Mouse (Mus musculus) intestine, embryonic 15.5 days (tissue): ENCODE measurements around the gene Zfp583. TPM values are rescaled to one million over a fixed set of nuclear protein-coding genes. Genes with fewer than 3 reads are reported as not detected.
"Not testable (repeated sequence)": the region's sequence is repeated elsewhere in the genome, so short reads cannot be mapped to it uniquely, and the experiment has no call there.

ENCODE experiments used
- ATAC-seq: fragments of 200-750 bp; cut with Nextera tagmentation; 2 replicates; pipeline ENCODE4 v1.8.0; 2017; ENCODE audit warnings: moderate TSS enrichment, moderate library complexity
- H3K27ac ChIP-seq: fragments of 300-500 bp; sonication (generic); 2 replicates; pipeline ENCODE4 v1.5.1; 2015; ENCODE audit warnings: mild to moderate bottlenecking, inconsistent platforms
- H3K27me3 ChIP-seq: fragments of 300-500 bp; sonication (generic); replicated peaks from 2 replicates; pipeline ENCODE4 v1.6.1; 2015; ENCODE audit warnings: inconsistent platforms
- H3K36me3 ChIP-seq: fragments of 300-500 bp; sonication (generic); 2 replicates; pipeline ENCODE4 v1.6.1; 2015; ENCODE audit warnings: inconsistent platforms
- H3K4me1 ChIP-seq: fragments of 300-500 bp; sonication (generic); replicated peaks from 2 replicates; pipeline ENCODE4 v1.6.1; 2015; ENCODE audit warnings: inconsistent platforms
- H3K4me2 ChIP-seq: fragments of 300-500 bp; sonication (generic); replicated peaks from 2 replicates; pipeline ENCODE4 v1.6.1; 2015; ENCODE audit warnings: mild to moderate bottlenecking, inconsistent platforms
- H3K4me3 ChIP-seq: fragments of 300-500 bp; sonication (generic); replicated peaks from 2 replicates; pipeline ENCODE4 v1.5.1; 2015; ENCODE audit warnings: inconsistent platforms
- H3K9ac ChIP-seq: fragments of 300-500 bp; sonication (generic); 2 replicates; pipeline ENCODE4 v1.6.1; 2015; ENCODE audit warnings: inconsistent platforms
- H3K9me3 ChIP-seq: fragments of 300-500 bp; sonication (generic); 2 replicates; pipeline ENCODE4 v1.6.1; 2016; ENCODE audit warnings: inconsistent platforms
- WGBS: fragments of 180-500 bp; shearing (Covaris S2); methylation state at CpG from one replicate; pipeline ENCODE4 v1.1.7; 2015; 5-methylcytosine and 5-hydroxymethylcytosine counted together
- polyA plus RNA-seq: library from polyadenylated mRNA; unstranded; fragments of >200 nt; fragmentation: Nextera tagmentation; extraction: Ambion mirVana; gene quantifications from 2 replicates; pipeline ENCODE4 v1.2.1, GENCODE M21; 2015

Zfp583 gene
- polyA plus RNA-seq, 1 experiment from 2014 or later = 4.9 TPM

DNA sequence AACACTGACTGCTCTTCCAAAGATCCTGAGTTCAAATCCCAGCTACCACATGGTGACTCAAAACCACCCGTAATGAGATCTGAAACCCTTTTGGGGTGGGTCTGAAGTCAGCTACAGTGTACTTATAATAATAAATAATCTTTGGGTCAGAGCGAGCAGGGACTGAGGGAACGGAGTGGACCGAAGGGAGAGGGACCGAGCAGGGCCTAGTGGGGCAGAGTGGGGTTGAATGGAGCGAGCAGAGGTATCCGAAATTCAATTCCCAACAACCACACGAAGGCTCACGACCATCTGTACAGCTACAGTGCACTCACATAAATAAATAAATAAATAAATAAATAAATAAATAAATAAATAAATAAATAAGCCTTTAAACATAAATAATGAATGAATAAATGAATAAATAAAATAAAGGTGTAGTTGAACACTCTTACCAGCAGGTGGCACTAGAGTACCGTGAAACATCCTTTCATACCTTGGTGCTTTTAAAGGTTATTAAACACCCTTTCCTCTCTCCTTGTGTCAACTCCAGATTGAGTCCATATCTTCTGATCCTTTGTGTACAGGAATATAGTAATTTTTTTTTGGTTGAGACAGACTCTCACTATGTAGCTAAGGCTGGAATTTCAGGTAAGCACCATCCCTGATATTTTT, 28.0 kb upstream of the Zfp583 start:
- Histone ChIP-seq H3K9me3 (no peaks in the 10 kb centered on the region), H3K27me3 (no peaks in the 10 kb centered on the region), H3K9ac (no peak overlapping the region), H3K4me2 (no peak overlapping the region), H3K36me3 (no peaks in the 10 kb centered on the region), H3K4me1 (0 out of 2 replicates have a peak, but pooled peaks cover 5% of the 10 kb centered on the region), H3K27ac (no peak overlapping the region), H3K4me3 (no peak overlapping the region)
- ATAC-seq = no peak
- WGBS = 50% methylated on average over 10 of the region's 10 CpGs

DNA sequence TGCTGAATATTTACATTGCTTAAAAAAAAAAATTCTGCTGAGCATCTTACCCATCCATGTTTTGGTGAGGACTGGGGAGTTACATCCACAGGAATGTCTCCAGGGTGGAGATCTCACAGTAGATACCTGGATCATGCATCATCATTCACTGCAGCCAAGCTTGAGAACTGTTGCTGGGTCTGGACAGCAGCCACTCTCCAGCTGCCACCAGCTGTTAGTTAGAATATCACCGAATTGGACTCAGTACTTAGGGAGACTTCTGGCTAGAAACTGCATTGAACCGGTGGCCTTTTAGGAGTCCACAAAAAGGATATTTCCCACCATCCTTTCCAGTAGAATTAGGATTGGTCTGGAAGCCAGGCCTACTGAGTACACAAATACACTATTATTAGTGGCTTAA, 27.0 kb upstream of the Zfp583 start:
- WGBS = 48% methylated on average over 2 of the region's 2 CpGs
- H3K36me3 ChIP-seq = no peaks in the 10 kb centered on the region
- no peak overlapping the region for H3K4me3 ChIP-seq
- no peaks in the 10 kb centered on the region for H3K9me3 ChIP-seq
- H3K9ac ChIP-seq = no peak overlapping the region
- no peak overlapping the region for H3K27ac ChIP-seq
- H3K4me2 ChIP-seq = no peak overlapping the region
- no peak for ATAC-seq
- no peaks in the 10 kb centered on the region for H3K4me1 ChIP-seq
- H3K27me3 ChIP-seq = no peaks in the 10 kb centered on the region

DNA sequence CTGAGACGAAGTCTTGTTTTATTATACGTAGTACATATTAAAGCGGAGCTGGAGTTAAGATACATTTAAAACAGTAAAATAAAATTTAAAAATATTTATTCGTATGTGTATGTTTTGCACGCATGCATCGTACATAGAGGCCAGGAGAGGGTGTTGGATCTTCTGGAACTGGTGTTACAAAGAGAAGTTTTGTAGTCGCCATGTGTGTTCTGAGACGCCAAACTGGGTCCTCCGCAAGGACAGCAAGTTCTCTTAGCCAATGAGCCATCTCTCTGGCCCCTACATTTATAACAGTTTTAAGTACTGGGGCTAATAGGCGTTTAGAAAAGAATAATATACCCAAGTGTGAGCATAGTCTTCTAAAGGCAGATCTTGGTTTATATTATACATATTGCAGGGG, 13.0 kb upstream of the Zfp583 start:
- Histone ChIP-seq H3K9ac (peak overlapping the region; percentile 48; the same call in 1 of the 2 replicates), H3K27ac (no peak overlapping the region), H3K4me3 (peak overlapping the region; percentile 64), H3K36me3 (no peaks in the 10 kb centered on the region), H3K27me3 (no peaks in the 10 kb centered on the region), H3K4me2 (peak overlapping the region; percentile 55), H3K4me1 (no peaks in the 10 kb centered on the region), H3K9me3 (no peaks in the 10 kb centered on the region)
- peak; percentile 21 for ATAC-seq
- WGBS = 33% methylated on average over 10 of the region's 10 CpGs

DNA sequence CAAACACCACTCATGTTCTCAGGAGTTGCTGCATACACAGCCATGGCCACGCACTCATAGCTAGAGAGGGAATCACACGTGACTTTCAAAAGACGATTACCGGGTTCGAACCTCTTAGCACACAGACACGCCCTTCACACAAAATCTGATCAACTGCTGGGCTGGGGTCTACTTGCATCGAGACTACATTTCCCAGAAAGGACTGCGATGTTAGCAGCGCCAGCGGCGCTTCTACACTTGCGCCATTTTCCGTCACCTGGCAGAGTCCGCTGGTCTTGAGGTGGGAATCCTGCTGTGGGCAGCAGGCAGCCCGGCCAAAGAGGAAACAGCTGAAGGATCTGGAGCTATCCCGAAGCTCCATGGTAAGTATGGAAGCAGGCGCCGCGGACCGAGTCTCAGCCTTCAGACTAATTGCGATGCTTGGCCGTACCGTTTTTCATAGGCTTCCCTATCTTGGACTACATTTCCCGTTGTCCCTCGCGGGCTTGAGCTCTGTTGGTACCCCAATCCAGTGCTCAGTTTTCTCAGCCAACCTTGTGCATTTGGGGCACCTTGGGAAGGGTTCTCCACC, 12.5 kb upstream of the Zfp583 start, which contains the start of gene Gm3854:
Gene Gm3854, plus strand, starts transcription at position 259 of the 571 bp plus-strand sequence.
- peak within 1 kb of the TSS; percentile 64 for H3K4me3 ChIP-seq
- peak within 1 kb of the TSS; percentile 48 for H3K9ac ChIP-seq
- peak within 1 kb of the TSS; percentile 55 for H3K4me2 ChIP-seq
- no peaks in the 10 kb centered on the region for H3K9me3 ChIP-seq
- no peaks in the 10 kb centered on the region for H3K4me1 ChIP-seq
- H3K27ac ChIP-seq = no peak within 1 kb of the TSS
- H3K36me3 ChIP-seq = no peaks in the 10 kb centered on the region
- H3K27me3 ChIP-seq = no peaks in the 10 kb centered on the region
- ATAC-seq = peak; percentile 95
- WGBS = under 1% methylated on average over 26 of the region's 26 CpGs

DNA sequence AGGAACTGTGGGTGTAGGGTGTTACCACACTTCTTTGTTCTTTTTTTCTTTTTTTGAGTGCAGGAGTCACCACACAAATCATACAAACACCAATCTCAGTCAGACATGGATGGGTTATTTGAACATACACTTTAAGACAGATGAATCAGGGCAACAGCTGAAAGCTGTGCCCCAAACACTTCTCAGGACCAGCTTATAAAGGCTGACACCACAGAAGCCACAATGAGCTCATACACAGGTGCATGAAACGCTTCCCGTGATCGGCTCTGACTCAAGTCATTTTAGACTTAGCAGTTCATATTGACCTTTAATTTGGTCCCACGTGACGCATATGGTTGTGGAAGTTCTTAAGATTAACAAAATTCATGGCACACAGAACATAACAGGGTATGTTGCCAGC, 8.8 kb upstream of the Zfp583 start:
- Histone ChIP-seq H3K4me3 (no peak overlapping the region), H3K9ac (no peak overlapping the region), H3K27ac (no peak overlapping the region), H3K4me1 (no peaks in the 10 kb centered on the region), H3K36me3 (no peaks in the 10 kb centered on the region), H3K27me3 (no peaks in the 10 kb centered on the region), H3K9me3 (no peaks in the 10 kb centered on the region), H3K4me2 (no peak overlapping the region)
- no peak for ATAC-seq
- 77% methylated on average over 5 of the region's 5 CpGs for WGBS

DNA sequence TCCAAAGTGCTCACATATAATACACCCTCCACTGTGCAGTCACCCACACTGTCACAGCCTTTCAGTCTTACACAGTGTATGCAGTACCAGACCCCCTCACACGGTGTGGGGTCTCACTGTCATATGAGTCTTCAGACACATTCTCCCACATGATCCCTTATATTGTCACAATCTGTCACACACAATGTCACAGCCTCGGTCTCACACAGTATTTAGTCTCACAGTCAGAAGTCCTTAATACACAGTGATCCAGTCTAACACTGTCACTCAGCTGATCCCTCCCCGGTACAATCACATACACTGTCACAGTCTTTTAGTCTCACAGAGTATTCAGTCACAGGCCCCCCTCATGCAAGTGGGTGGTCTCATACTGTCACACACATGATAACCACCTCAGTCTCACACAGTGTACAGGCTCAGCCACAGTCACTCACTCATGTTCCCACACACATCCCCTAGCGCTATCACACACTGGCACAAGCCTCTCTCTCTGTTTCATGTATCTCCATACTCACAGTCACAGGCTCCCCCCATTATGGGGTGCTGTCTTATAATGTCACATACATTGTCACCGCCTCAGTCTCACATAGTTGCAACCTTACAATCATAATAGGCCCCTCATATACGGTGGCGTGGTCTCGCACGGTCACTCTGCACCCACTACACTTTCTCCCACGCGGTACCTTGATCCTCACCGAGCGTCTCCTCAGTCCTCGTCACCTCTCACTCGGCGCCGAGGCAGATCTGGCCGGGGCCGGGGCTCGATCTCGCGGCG, 440 bp downstream of the Zfp583 start:
- peak; percentile 79 for ATAC-seq
- H3K27me3 ChIP-seq = no peaks in the 10 kb centered on the region
- H3K27ac ChIP-seq = peak overlapping the region; percentile 68; the same call in 1 of the 2 replicates
- no peaks in the 10 kb centered on the region for H3K9me3 ChIP-seq
- WGBS = 16% methylated on average over 23 of the region's 23 CpGs
- H3K4me3 ChIP-seq = peak overlapping the region; percentile 56
- H3K4me2 ChIP-seq = peak overlapping the region; percentile 72
- peak overlapping the region; percentile 52 for H3K9ac ChIP-seq
- no peaks in the 10 kb centered on the region for H3K36me3 ChIP-seq
- peaks cover 3% of the 10 kb centered on the region; the same call in 1 of the 2 replicates for H3K4me1 ChIP-seq

DNA sequence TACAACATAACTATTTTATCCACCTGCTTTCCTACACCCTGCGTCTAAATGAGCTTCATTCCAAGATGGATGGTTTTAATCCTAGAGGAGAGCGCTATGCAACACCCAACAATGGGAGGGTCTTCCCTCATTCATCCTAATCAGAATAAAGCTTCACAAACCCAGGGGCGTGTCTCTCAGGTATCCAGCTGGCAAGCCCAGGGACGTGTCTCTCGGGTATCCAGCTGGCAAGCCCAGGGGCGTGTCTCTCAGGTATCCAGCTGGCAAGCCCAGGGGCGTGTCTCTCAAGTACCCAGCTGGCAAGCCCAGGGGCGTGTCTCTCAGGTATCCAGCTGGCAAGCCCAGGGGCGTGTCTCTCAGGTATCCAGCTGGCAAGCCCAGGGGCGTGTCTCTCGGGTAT, 30.3 kb downstream of the Zfp583 start:
- not testable (repeated sequence) for H3K27me3 ChIP-seq, H3K9me3 ChIP-seq, H3K4me2 ChIP-seq, H3K9ac ChIP-seq, ATAC-seq, H3K4me3 ChIP-seq, H3K4me1 ChIP-seq, H3K27ac ChIP-seq
- peaks cover 10% of the 10 kb centered on the region; the same call in 1 of the 2 replicates for H3K36me3 ChIP-seq
- 68% methylated on average over 11 of the region's 11 CpGs for WGBS

DNA sequence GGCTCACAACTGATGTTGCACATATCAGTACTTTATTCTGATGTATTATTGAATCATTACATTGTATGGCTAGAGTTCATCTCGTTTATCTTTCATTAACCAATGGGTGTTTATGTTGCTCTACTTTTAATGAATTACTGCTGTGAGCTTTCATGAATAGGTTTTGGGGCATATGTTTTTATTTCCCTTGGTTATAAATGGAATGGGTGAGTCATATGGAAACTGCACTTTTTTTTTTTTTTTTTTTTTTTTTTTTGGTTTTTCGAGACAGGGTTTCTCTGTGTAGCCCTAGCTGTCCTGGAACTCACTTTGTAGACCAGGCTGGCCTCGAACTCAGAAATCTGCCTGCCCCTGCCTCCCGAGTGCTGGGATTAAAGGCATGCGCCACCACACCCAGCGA, 40.0 kb downstream of the Zfp583 start:
- 90% methylated on average over 5 of the region's 6 CpGs for WGBS
- H3K27me3 ChIP-seq, H3K4me2 ChIP-seq, H3K36me3 ChIP-seq, H3K9ac ChIP-seq, H3K27ac ChIP-seq, ATAC-seq, H3K4me3 ChIP-seq, H3K9me3 ChIP-seq: not testable (repeated sequence)
- peaks cover 12% of the 10 kb centered on the region for H3K4me1 ChIP-seq

DNA sequence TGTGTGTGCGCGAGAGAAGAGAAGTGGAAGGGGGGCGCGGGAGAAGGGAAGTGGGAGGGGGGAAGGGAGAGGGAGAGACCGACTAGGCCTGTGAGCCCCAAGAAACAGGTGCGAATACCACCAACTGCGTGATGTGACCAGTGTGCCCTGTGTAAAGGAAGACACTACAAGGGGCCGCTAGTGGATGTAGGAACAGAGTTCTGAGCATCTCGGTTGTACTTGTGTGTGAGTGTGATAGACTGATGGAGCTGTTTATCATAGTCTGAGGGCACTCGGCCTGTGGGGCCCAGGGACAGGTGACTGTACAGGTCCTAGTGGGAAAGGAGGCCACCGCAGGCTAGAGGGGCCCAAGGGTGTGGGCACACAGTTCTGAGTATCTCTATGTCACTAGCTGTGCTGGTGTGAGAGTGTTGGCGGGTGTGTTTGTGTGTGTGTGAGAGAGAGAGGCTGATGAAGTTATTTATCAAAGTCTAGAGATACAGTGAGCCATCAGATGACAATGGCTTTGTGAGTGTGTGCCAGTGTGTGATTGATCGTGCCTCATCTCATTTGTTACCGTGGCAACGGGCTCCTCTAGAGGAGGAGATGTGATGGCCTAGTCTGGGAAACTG, 44.1 kb downstream of the Zfp583 start:
- Histone ChIP-seq H3K27ac (peak overlapping the region; percentile 6; the same call in 1 of the 2 replicates), H3K4me1 (peaks cover 12% of the 10 kb centered on the region), H3K4me2 (peak overlapping the region; percentile 61), H3K9ac (peak overlapping the region; percentile 33; the same call in 1 of the 2 replicates), H3K27me3 (no peaks in the 10 kb centered on the region), H3K36me3 (no peaks in the 10 kb centered on the region), H3K4me3 (peak overlapping the region; percentile 41), H3K9me3 (no peaks in the 10 kb centered on the region)
- WGBS = 23% methylated on average over 15 of the region's 15 CpGs
- ATAC-seq = peak; percentile 16

DNA sequence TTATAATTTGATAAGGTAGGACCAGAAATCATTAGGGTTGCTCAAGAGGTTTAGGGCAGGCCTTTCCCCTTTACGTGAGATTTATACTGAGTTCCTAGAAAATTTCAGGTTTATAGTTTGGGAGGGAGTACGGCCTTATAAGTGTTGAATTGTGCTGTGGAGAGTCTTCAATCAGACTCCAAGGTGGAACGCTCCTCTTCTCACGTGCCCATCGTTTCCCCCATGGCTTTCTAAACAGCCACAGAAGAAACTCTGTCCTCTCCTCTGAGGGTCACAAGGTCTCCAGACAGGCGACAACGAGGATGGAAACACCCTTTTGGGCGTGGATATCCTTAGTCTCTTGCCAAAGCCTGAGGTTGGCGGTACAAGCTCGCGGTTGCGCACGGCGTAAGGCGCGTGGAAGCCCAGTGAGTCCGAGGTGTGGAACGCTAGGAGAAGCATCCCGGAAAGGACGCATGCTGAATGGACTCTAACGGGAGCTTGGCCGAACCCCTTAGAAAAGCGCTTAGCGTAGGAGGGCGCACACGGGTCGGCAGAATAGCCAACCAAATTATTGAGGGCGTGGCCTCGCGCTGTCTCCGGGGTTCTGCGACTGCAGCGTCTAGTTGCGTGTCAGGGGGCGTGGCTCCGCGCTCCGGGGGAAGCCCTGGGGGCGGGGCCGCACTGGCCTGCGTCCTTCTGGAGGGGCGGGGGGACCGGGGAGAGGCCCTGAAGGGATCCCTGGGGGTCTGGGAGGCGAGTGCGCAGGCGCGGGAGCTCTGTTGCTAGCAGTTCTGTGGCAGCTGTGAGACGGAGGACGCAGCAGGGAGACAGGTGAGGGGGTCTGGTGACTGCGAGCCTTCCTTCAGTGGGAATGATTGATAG, 45.0 kb downstream of the Zfp583 start, which contains the start of gene Zfp667:
Gene Zfp667, plus strand, starts transcription at position 738 of the 864 bp plus-strand sequence.
- Histone ChIP-seq H3K4me1 (peaks cover 12% of the 10 kb centered on the region), H3K9ac (peak within 1 kb of the TSS; percentile 41), H3K4me2 (peak within 1 kb of the TSS; percentile 61), H3K27me3 (no peaks in the 10 kb centered on the region), H3K36me3 (no peaks in the 10 kb centered on the region), H3K27ac (peak within 1 kb of the TSS; percentile 42; the same call in 1 of the 2 replicates), H3K4me3 (peak within 1 kb of the TSS; percentile 41), H3K9me3 (no peaks in the 10 kb centered on the region)
- ATAC-seq = peak; percentile 86
- WGBS = 2% methylated on average over 50 of the region's 50 CpGs

DNA sequence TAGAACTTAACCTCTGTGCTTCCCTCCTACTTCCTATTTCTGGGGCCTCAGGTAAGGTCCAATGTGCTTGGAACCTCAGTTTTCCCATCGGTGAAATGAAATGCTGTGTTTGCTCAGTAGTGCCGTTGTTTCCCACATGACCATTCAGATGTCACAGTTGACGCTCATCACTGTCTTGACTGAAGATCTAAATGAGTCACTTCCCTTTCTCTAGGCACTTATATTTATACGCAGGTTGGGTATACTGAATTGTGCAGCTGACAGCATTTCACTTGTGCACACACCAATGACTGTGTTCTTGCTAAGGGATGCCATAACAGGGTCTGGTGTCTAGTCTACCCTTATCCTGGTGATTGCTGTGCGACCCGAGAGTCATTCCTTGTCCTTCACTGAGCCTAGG, 45.7 kb downstream of the Zfp583 start:
- H3K27me3 ChIP-seq = no peaks in the 10 kb centered on the region
- H3K9ac ChIP-seq = no peak overlapping the region
- H3K4me2 ChIP-seq = peak overlapping the region; percentile 61; the same call in 1 of the 2 replicates
- no peaks in the 10 kb centered on the region for H3K9me3 ChIP-seq
- no peak overlapping the region; the same call in 1 of the 2 replicates for H3K27ac ChIP-seq
- no peaks in the 10 kb centered on the region for H3K36me3 ChIP-seq
- ATAC-seq = no peak
- H3K4me3 ChIP-seq = no peak overlapping the region
- H3K4me1 ChIP-seq = peaks cover 12% of the 10 kb centered on the region
- WGBS = 88% methylated on average over 6 of the region's 6 CpGs
